Mouse (Mus musculus) frontal cortex, adult 2 months (tissue): ENCODE data around the gene Ccdc155. TPM values are rescaled to one million over a fixed set of nuclear protein-coding genes. Genes with fewer than 3 reads are reported as not detected.

Experiments
- DNase-seq, 2 experiments: peaks; one replicate each; pipeline ENCODE4 v3.0.0; 2022; ENCODE audit warnings: low spot score in 1 of 2; ENCODE audit errors: extremely low spot score in 1 of 2
- polyA plus RNA-seq: library from polyadenylated mRNA; depleted of rRNA; stranded (reverse); fragments of >200 nt; gene quantifications from 2 replicates; pipeline ENCODE4 v1.2.3, GENCODE M21; 2012; rRNA removed

Ccdc155 gene
- polyA plus RNA-seq, 1 experiment, result 4.1 TPM

DNA sequence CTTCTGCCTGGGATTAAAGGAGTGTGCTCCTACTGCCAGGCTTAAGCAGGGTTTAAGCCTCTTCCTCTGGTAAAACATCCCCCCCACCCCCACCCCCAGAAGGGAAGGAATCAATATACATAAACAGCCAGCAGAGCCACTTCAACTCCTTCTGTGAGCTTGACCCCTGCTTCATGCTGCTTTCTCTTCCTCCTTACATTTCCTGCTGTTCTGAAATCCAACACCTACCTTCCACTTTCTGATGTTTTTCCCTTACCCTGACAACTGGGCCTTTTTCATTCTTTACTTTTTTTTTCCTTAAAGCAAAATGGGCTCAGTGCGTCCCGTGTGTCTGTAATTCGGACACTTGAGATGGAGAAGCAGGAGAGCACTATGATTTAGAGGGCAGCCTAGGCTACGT, 54.4 kb downstream of the Ccdc155 start:
- DNase-seq, result no peak

DNA sequence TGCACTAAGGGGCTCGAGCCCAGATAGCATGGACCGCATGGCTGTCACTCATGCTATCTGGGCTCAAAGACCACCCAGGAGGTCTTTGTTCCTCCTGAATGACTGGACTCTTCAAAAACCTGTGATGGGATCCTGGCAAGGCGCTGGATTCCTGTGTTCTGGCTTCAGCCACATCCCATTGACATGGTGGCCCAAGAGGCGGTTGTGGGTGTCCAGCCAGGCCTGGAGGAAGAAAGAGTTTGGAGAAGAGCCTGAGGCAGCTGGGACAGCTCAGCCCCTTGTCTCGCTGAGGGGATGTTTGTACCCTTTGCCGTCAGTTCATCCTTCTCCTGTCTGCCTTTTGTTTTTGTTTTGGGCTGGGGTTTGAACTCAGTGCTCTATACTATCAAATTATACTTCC, 55.1 kb downstream of the Ccdc155 start:
- no peak for DNase-seq

DNA sequence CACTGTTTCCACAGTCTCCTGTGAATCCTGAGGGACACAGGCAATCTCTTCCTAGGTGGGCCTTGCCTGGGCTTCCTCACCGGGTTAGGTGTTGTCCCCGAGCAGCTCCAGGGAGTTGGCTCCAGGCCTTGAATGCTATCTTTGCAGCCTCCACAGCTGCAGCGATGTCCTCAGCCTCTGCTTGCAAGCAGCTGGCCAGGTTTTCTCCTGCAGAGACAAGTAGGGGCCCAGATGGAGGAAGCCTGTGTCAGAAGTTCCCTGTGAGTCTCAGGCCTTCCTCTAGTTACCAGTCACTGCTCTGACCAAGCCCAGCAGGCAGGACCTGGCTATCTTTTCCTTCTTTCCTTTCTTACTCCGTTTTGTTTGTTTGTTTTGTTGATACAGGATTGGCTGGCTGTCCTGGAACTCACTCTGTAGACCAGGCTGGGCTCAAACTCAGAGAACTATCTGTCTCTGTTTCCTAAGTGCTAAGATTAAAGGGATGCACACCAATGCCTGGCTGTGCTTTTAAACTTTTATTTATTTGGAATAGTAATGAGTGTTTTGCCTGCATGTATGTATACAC, 56.1 kb downstream of the Ccdc155 start:
- DNase-seq, result no peak

DNA sequence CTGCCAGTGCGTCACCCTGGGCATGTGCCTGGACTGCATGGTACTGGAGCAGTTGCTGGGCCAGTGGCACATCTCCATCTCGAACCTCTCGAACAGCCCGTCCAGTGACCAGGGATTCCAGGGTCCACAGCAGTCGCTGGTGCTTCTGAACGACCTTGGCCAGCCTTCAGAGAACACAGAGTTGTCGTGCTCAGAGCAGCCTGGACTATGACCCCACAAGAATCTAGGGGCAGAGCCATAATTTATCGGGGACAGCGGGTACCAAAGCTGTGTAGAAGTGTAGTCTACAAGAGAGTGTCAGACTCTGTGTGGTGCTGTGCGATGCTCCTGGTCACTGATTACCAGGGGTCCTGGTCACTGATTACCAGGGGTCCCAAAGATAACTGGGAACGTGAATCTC, 56.8 kb downstream of the Ccdc155 start:
- no peak for DNase-seq

DNA sequence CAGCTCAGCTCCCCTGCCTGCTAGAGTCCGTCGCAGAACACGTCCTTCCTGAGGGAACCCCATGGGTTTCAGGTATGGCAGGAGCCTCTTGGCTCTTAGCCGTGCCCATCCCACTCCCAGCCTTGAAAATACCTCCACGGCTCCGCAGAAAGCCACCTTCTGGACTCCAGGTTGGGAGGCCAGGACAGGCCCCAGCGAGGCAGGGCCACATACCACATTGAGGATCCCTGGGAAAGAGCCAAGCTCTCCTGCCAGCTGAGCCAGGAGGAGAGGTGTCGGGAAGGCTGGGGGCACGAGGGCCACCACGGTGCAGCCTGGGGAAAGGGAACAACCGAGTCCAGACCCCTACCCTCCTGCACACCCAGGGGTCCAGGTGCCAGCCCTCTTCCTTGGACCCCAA, 57.4 kb downstream of the Ccdc155 start:
- no peak for DNase-seq

DNA sequence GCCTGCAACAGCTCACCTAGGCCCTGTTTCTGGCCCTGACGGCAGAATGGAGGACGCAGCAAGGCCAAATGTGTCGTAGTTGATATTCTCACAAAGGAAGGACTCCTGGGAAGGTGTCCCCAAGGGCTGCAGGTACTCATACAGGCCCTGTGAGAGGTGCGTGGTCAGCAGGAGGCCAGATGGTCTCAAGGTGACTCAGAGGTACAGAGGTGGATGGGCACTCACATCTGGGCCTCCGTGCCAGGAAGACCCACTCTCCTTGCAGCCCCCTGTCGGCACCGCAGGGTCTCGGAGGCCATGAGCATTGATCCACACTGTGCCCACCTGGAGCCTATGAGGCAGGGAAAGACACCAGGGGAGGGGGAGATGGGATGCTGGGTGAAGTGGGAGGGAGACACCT, 59.2 kb downstream of the Ccdc155 start:
- no peak for DNase-seq

DNA sequence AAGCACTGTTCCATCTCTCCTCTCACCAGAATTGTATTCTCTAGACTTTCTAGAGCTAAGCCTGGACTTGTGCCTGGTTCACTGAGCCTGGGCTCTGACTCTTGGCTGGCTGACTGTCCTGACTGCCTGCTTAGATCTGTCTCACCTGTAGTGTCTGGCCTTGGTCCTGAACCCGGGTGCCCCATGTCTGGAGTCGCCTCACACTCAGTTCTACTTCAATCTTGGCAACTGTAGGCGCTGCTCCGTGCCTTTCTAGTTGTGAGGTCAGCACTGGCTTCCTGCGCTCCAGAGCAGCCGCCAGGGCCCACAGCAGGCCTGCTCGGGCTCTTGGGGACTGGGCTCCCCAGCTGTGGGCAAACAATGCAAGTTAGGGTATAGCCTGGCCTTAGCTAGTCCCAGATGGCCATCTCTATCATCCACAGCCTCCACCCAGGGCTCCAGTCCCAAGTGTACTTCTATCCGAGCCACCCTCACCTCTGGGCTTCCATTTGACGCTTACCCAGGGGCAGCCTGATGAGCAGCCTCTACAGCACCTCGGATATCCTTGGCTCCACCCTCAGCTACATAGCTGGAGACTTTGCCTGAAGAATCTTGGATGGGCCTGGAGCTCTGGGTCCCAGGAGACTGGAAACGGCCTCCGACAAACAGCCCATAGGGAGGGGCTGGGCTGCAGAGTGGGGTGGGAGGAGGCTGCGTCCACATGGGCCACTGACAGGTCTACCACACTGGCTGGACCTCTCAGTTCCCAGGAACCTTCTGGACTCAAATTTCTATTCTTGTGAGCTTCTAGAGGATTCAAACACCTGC, 60.1 kb downstream of the Ccdc155 start:
- DNase-seq, result no peak

DNA sequence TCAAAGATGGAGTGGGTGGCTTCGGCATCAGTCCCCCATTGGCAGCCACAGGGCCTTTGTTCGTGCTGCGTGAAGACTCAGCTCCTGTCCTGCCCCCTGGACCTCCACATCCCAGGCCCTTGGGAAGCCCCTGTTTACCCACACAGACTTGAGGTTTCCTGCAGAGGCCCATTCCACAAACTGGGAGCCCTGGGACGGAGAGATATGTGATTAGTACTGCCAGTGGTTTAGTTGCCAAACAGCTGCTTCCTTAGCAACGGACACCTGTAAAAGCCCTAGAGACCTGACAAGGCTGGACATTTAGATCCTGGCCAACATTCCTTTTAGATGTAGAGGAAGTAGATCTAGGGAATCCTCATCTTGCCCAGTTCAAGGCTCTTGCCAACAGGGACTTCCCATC, 62.8 kb downstream of the Ccdc155 start:
- DNase-seq, result no peak

DNA sequence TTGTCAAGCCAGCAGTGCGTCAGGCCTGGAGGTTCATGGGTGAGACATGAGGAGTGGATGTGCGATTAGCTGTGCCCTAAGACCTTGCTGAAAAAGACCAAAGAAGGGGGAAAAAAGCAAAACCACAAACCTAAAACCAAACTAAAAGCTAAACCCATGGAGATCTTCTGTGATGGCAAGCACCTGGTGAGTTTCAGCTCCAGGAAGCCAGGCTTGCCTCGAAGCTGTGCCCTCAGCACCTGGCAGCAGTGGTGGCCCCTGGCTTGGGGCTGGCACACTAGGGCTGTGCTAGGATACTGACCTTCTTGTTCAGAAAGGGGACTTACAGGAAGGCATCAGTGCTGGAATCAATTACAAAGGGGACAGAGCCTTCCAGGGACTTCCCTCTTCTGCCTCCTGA, 63.4 kb downstream of the Ccdc155 start:
- no peak for DNase-seq

DNA sequence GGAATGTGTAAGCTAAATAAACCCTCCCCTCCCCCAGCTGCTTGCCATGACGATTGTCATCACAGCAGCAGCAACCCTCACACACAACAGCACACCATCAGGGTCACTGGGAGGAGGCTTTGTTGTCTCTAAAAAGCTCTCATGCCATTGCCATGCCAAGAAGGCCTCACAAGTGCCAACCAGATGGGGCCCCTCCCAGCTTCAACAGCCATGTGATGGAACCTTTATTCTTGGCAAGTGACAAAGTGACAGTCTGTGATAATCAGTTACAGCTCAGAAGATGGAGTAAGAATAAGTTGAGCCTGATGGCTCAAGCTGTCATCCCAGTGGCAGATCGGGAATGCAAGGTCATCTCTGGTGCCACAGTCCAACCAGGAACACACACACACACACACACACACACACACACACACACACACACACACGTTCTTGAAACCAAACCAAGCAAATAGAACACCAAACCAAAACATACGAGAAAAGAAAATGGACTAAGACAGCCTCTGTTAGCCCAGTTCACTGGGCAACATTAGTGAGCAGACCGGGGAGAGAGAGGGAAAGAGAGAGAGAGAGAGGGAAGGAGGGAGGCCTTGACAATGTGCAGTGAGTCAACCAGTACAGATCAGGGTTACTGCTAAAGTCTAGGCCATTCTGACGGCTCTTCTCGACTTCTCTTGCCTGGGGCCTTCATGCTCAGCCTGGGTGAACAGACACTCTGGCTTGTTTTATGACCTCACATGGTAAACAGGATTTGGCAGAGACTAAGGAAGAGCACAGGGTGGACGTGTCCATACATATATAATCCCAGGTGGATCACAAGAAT, 64.6 kb downstream of the Ccdc155 start:
- DNase-seq, result no peak

DNA sequence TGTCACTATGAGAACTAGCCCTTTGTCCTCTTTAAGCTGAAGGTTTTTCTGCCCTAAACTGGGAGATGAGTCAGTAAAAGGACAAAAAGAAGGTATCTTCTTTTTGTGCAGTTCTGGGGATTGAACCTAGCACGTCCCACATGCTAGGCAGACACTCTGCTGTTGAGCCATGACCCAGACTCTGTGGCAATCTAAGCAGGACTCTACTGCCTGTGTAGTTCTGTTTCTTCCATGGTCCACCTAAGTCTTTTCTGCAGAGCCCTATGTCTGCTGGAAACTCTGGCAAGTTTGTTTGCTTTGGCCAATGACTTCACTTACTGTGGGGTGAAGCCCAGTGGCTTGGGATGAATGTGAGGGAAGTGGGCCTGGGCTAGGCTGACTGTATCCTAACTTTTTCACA, 66.3 kb downstream of the Ccdc155 start:
- no peak for DNase-seq

DNA sequence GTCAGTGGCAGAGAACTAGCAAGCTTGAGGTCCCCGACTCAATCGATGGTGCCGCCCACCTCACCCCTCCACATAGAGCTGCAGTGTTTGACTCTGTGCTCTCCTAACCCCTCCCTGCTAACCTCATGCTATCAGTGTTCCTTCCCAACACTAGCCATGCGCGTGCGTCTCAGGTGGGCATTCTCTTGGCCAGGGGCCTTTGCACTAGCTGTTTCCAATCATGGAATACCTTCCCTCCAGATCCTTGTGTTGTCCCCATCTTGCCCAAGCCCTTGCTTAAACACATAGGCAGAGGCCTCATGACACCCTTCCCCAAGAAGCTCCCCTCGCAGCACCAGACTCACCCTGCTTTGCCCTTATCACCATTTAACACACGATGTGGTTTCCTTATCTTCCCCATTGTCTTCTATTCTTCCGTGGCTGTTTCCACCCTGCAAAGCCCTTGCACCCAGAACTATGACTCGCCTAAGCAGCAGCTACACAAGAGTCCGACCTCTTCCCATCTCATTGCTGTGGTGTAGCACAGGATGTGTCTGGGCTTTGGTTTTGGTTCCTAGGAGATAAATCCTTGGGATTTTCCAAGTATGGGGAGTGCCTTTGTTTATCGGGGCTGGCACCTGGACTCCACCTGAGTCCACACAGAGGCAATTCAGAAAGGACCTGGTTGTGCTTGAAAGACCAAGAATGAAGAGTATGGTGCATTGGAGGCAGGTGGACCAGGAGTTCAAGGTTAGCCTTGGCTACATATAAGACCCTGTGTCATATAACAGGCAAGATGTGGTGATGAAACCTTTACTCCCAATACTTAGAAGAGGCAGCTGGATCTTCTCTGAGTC, 67.3 kb downstream of the Ccdc155 start:
- no peak for DNase-seq

DNA sequence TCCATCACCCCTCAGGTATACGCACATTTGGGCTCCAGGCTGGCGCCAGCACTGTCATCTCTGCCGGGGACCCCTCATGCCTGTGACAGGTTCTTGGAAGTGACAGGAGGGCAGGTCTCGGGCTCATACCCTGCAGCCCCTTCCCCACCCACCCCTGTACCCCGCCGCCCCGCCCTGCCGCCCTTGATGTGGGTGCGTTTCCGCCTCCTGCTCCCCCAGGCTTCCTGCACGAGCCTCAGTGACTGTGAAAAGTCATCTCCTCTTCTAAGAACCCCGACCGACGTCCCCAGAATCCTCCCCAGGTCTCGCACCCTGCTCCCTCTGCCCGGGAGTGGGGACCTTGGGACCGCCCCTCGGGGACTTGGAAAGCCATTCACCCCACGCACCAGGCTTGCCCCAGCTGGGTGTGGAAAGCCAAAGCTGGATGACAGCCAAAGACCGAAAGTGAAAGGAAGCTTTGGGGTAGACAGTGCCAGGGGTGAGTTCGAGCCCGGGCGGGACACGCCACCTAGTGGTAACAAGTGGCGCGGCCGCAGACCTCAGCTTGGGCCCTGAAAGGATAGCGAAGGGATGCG, 68.6 kb downstream of the Ccdc155 start, which contains the start of the genes Gm45713 and Flt3l:
Gene Gm45713 (minus strand): TSS at position 239 of the 575 bp plus-strand sequence.
Gene Flt3l (minus strand): TSS at position 440 of the 575 bp plus-strand sequence.
- peak; percentile 78 to 95 for DNase-seq

DNA sequence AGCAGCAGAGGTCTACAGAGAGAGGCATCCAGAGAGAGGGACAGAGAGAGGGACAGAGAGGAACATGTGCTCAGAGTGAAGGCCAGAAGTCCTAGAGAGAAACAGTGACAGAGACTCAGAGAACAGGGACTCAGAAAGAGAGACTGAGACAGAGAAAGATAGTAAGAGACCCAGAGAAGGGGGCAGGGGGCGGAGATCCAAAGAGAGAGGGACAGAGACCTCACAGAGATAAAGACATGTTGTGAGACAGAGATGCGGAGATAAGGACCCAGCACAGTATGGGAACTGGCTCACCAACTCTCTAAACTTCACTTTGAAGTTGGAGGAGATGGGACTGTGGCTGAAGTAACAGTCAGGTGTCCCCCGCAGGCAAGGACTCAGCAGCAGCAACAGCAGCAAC, 69.3 kb downstream of the Ccdc155 start:
- DNase-seq, result no peak

DNA sequence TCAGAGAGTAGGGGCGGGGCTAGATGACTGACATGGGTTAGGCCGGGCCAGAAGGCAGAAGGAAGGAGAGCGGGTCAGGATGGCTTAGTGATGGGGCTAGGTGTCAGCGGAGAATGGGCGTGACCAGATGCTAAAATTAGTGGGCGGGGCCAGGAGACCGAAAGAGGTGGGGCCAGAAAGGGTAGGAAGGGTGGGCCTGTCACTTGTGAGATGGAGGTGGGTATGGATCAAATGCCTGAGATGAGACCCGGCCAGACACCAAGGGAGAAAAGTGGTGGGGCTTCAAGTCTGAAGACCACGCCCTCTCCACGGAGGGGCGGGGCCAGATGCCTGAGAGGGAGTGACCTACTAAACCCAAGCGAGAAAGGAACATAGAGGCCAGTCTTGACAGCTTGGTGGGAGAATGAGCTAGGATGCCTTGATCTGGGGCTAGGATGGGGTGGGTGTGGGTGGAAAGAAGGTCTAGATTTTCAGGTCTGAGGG, 70.1 kb downstream of the Ccdc155 start:
- DNase-seq, result no peak

Other genes starting within 250 kb of the Ccdc155 start
- gene Cpt1c, start 230.0 kb downstream of the Ccdc155 start, polyA plus RNA-seq, result 151 TPM in 2 replicates
- gene Prmt1, start 218.3 kb downstream of the Ccdc155 start, polyA plus RNA-seq, result 217 and 232 TPM in 2 replicates
- 88.4 and 88.6 TPM in 2 replicates for gene Irf3, start 207.2 kb downstream of the Ccdc155 start, polyA plus RNA-seq
- gene Bcl2l12, start 206.2 kb downstream of the Ccdc155 start, polyA plus RNA-seq, result 5.4 and 5.9 TPM in 2 replicates
- 126 and 127 TPM in 2 replicates for gene Scaf1, start 188.5 kb downstream of the Ccdc155 start, polyA plus RNA-seq
- 27.6 and 32.5 TPM in 2 replicates for gene Rras, start 186.9 kb downstream of the Ccdc155 start, polyA plus RNA-seq
- gene Prr12, start 152.0 kb downstream of the Ccdc155 start, polyA plus RNA-seq, result 20.5 and 22.4 TPM in 2 replicates
- 81.7 and 86.5 TPM in 2 replicates for gene Nosip, start 142.5 kb downstream of the Ccdc155 start, polyA plus RNA-seq
- gene Prrg2, start 142.2 kb downstream of the Ccdc155 start, polyA plus RNA-seq, result 15.5 and 15.6 TPM in 2 replicates
- 13.4 and 16.9 TPM in 2 replicates for gene Rcn3, start 112.7 kb downstream of the Ccdc155 start, polyA plus RNA-seq
- 34.0 and 34.2 TPM in 2 replicates for gene Fcgrt, start 101.0 kb downstream of the Ccdc155 start, polyA plus RNA-seq
- gene Rps11, start 80.5 kb downstream of the Ccdc155 start, polyA plus RNA-seq, result 383 and 419 TPM in 2 replicates
- 1,438 and 1,804 TPM in 2 replicates for gene Rpl13a, start 76.1 kb downstream of the Ccdc155 start, polyA plus RNA-seq
- gene Gm45713, start 68.7 kb downstream of the Ccdc155 start, polyA plus RNA-seq, result 0.06 and 0.12 TPM in 2 replicates
- 25.2 and 29.6 TPM in 2 replicates for gene Flt3l, start 68.5 kb downstream of the Ccdc155 start, polyA plus RNA-seq
- 54.2 and 61.5 TPM in 2 replicates for gene Pih1d1, start 50.6 kb downstream of the Ccdc155 start, polyA plus RNA-seq
- gene Aldh16a1, start 50.3 kb downstream of the Ccdc155 start, polyA plus RNA-seq, result 10.1 and 10.8 TPM in 2 replicates
- gene Slc17a7, start 40.9 kb downstream of the Ccdc155 start, polyA plus RNA-seq, result 858 and 911 TPM in 2 replicates
- gene Gfy, start 25.3 kb downstream of the Ccdc155 start, polyA plus RNA-seq, result 0.96 and 3.7 TPM in 2 replicates
- gene Pth2, start 23.9 kb downstream of the Ccdc155 start, polyA plus RNA-seq, result 0.90 and 1.4 TPM in 2 replicates
- 29.5 and 29.9 TPM in 2 replicates for gene Dkkl1, start 7.3 kb upstream of the Ccdc155 start, polyA plus RNA-seq
- gene Tead2, start 10.9 kb upstream of the Ccdc155 start, polyA plus RNA-seq, result 6.0 and 9.6 TPM in 2 replicates
- 10.3 and 11.2 TPM in 2 replicates for gene Cd37, start 34.2 kb upstream of the Ccdc155 start, polyA plus RNA-seq
- gene Slc6a16, start 36.2 kb upstream of the Ccdc155 start, polyA plus RNA-seq, result 1.1 and 1.2 TPM in 2 replicates
- 0.20 and 0.29 TPM in 2 replicates for gene Slc6a21, start 72.6 kb upstream of the Ccdc155 start, polyA plus RNA-seq
- 22.6 and 24.5 TPM in 2 replicates for gene Trpm4, start 128.9 kb upstream of the Ccdc155 start, polyA plus RNA-seq
- 0.60 and 0.61 TPM in 2 replicates for gene Hrc, start 130.4 kb upstream of the Ccdc155 start, polyA plus RNA-seq
- 114 and 126 TPM in 2 replicates for gene Ppfia3, start 162.1 kb upstream of the Ccdc155 start, polyA plus RNA-seq
- gene Lin7b, start 165.7 kb upstream of the Ccdc155 start, polyA plus RNA-seq, result 241 and 267 TPM in 2 replicates
- gene Snrnp70, start 190.8 kb upstream of the Ccdc155 start, polyA plus RNA-seq, result 854 and 909 TPM in 2 replicates
- 0.06 TPM in 1 of 2 replicates, not detected in the other for gene Kcna7, start 200.8 kb upstream of the Ccdc155 start, polyA plus RNA-seq
- 0.12 and 0.23 TPM in 2 replicates for gene Ntf5, start 208.8 kb upstream of the Ccdc155 start, polyA plus RNA-seq
- gene Lhb, start 215.9 kb upstream of the Ccdc155 start, polyA plus RNA-seq, result not detected in 2 replicates
- gene Gys1, start 230.0 kb upstream of the Ccdc155 start, polyA plus RNA-seq, result 20.5 and 20.9 TPM in 2 replicates
- gene Ruvbl2, start 233.2 kb upstream of the Ccdc155 start, polyA plus RNA-seq, result 46.9 and 47.2 TPM in 2 replicates